Mouse (Mus musculus) spleen, adult 12 weeks (tissue): Measurements from ENCODE around the gene Olfr1361.

Experiments
- DNase-seq: peaks from one replicate; pipeline ENCODE4 v3.0.0; 2022; ENCODE audit warnings: low spot score

The Olfr1361 gene

DNA sequence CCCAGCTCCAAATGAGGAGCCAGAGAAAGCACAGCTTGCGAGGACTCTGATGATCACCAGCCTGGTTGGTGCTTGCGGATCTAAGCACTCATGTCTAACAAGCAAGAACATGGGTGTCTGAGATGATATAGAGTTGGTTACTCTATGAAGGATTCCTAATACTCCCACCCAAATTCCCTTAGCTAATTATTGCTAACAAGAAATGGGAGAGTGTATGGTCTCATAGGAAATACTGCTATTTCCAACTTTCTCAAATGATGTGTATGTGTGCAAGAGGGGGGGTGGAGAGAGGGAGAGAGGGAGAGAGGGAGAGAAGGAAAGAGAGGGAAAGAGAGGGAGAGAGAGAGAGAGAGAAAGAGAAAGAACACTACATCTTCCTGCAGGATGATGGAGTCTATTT lies at the start of gene Olfr1361:
Gene Olfr1361 (minus strand): TSS at position 101 of the 400 bp plus-strand sequence.
- DNase-seq: no peak

DNA sequence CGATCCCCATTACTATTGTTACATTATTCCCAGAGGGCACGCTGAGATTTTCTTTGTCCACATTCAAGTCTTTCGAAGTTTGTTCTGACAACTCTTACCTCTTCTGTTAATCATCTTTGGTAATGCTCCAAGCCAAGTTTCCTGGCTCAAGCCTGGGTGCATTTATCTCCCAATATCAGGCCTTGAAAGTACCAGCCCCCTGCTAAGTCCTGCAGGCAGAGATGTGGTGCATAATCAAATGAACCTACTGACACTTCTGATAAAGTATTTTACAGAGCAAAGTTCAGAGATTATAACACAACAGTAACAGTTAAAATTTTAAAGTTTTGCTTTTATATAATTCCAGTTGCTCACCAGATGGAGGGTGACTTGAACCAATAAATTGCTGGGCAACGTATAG lies 48.5 kb upstream of the Olfr1361 start:
- no peak for DNase-seq

DNA sequence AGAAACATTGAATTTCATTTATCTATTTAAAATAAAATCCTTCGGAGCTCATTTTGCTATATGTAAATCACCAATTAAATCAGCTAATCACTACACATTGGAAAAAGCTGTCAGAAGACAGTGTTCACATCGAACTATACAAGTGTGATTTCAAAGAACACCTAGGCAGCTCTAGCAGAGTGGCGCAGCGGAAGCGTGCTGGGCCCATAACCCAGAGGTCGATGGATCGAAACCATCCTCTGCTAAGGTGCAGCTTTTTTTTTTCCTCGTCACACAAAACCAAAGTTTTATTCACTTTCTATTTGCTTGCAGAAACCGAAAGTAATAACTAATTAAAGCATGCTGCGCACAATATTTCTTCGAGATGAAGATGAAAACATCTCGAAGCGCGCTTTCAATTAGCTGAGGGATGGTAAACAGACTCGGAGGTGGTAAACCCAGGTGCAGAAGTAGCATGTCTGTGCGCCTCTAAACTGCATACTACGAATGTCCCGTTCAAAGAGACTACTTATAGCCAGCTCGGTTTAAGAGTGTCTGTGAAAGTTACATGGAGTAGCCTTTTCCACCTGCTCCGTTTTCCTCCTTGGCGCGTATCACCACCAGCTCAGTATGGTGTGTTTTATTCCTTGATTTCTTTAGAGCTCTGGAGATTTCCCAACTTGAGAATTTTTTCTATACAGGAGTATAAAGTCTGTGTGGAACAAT lies 47.8 kb upstream of the Olfr1361 start:
- peak; percentile 77 for DNase-seq

DNA sequence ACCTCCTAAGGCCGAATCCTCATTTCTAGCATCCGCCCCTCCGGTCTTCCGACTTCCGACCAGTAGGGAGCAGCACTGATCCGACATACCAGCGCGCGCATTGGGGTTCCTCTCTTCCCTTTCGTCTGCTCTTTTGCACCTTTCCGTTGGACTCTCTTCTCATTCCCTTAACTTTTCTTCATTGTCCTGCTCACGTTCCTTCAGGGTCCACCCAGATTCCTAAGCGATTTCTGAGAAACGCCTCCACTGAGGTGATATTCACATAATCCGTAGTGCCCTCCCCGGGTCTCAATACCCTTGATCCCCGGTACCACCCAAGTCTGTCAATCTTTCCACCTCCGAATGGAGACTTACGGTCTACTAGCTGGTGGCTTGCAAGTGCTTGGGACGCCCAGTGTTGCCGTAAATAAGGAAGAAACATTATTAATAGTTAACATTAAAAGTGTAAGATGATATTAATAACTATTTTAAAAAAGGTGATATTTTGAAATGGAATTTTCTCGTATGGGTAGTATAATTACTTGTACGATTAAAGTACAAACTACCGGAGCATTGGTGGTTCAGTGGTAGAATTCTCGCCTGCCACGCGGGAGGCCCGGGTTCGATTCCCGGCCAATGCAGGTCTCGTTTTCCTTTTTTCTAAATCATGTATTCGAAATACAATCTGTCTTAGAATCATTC lies 47.0 kb upstream of the Olfr1361 start:
- peak; percentile 85 for DNase-seq

DNA sequence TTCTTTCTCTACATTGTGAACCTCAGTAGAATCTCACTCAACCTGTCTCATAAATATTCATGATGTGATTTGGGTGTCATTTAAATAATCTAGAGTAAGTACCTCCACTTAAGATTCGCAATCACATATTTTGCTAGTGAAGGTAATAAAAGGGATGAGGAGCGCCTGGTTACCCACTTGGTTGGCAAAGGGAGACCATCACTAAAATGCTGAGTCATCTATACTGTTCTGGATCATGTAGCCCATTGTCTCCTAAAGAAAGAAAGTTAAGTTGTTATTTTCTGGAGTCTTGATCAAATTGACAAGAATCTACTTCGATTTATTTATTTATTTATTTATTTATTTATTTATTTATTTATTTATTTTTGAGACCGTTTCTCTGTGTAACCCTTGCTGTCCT lies 43.5 kb upstream of the Olfr1361 start:
- DNase-seq: no peak

DNA sequence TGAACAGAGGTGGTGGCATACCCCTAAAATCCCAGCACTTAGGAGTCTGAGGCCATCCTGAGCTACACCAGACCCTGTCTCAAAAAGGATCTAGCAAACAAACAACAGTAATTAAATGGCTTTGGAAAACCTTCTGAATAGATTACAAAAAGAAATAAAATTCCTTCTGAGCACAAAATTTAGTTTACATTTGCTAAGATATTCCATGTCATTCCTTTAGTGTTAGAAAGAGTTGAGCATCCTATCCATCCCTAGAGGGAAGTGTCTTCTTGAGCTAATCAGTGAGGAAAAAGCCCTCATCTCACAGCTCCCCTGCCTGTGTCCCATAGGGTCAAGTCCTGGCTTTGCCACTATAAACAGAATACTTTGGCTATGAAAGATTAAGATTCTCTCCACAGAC lies 34.6 kb upstream of the Olfr1361 start, which contains the start of gene Olfr1359:
Gene Olfr1359 (plus strand): TSS at position 301 of the 400 bp plus-strand sequence.
- no peak for DNase-seq

DNA sequence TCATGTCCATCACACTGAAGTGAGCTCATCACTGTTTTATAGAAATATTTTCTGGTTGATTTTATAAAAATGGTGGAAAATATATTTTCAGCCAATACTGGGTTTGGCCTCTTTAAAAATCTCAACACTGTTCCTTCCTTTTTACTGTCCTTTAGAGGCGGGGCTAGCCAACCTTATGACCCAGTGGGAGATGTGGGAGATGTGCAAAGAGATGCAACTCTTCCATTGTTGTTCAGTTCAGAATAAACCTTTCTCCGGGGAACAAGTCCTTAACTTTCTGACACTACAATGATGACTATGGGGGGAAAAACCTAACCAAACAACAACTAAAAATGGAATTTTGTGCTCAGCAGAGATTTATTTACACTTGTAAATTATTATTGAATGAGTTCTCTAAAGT lies 14.1 kb upstream of the Olfr1361 start, which contains the start of gene Olfr1360:
Gene Olfr1360 (minus strand): TSS at position 101 of the 400 bp plus-strand sequence.
- DNase-seq: no peak

DNA sequence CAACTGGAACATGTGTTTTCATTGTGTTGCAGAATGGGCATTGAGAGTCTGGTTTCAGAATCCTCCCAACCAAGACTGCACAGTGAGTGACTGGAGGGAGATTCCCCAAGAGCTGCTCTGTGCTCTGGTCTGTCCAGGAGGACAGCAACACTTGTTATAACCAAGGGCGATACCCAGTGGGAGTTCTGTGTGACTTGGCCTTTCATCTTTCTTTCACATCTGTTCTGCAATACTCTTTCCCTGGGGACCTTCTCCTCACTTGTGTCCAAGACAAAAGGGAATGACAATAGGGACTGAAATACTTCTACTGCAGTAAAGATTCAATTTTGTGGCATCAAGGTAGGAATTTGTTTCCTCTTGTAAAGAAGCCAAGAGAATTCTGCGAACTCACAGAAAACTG lies 20.8 kb downstream of the Olfr1361 start, which contains the start of gene Olfr11:
Gene Olfr11 (minus strand): TSS at position 101 of the 400 bp plus-strand sequence.
- DNase-seq: no peak

DNA sequence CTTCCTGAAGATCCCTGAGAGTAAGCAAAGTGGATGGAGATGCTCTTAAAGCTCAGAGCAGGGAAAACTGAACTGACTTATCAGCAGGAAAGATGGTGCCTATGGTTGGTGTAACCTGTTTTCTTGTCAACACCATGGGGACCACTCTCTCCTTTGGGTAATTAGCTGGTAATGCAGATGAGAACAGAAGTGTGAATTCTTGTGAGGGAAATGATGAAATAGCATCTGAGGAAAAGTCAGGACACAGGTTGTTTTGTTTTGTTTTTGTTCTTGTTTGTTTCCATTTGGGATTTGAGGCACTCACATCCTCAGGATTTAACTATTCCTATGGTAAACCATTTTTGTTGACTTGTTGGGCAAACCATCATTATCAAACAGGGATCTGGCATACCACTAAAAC lies 49.3 kb downstream of the Olfr1361 start, which contains the start of gene Olfr1362:
Gene Olfr1362 (minus strand): TSS at position 101 of the 400 bp plus-strand sequence.
- DNase-seq: no peak
